Mouse (Mus musculus) adipocyte (in vitro differentiated cells): ENCODE measurements around the gene Cdiptos.

Experiments
- DNase-seq: peaks from one replicate; pipeline ENCODE4 v3.0.0-alpha.2; 2016; ENCODE audit warnings: low spot score

The Cdiptos gene

DNA sequence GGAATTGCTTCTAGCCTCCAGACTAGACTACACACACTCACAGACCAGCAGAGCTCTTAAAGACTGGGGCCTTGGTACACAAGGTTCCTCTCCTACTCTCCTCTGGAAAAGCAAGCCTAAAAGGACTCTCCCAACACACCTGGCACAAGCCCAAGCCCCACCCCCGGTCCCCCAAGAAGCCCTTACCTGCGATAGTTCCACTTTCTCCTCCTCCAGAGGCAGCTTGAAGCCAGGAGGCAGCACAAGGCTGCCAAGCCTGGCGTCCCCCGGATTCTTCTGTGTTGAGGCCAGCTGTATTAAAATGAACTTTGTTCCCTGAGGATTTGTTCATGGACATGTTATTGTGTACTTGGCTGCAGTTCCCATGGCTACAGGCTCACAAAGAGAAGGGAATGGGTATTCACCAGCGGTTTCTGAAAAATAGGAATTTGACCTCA, 53.3 kb downstream of the Cdiptos start, which contains the start of gene Tmem219:
Tmem219 (minus strand) TSS at position 294 of the 437 bp plus-strand sequence.
- DNase-seq = peak; percentile 83
